Mouse (Mus musculus) liver, embryonic 12.5 days (tissue): ENCODE measurements at regions not wholly inside any gene's neighbourhood (a gene's known extent, or its start where the extent isn't known, plus 50 kb on each side); places are given as distances from the start of the nearest gene placed in this dataset.
A peak's percentile ranks its signal among the peaks of the same experiment; 100 is the strongest.

Experiments
- ATAC-seq: fragments of 200-750 bp; cut with Nextera tagmentation; 2 replicates; pipeline ENCODE4 v1.8.0; 2017; ENCODE audit warnings: moderate number of reproducible peaks, mild to moderate bottlenecking, moderate library complexity
- H3K27ac ChIP-seq: fragments of 300-500 bp; sonication (generic); 2 replicates; pipeline ENCODE4 v1.5.1; 2016; ENCODE audit warnings: mild to moderate bottlenecking
- H3K27me3 ChIP-seq: fragments of 300-500 bp; sonication (generic); replicated peaks from 2 replicates; pipeline ENCODE4 v1.6.1; 2016; ENCODE audit warnings: mild to moderate bottlenecking, moderate library complexity
- H3K36me3 ChIP-seq: fragments of 300-500 bp; sonication (generic); 2 replicates; pipeline ENCODE4 v1.6.1; 2016; ENCODE audit warnings: mild to moderate bottlenecking, moderate library complexity
- H3K4me1 ChIP-seq: fragments of 300-500 bp; sonication (generic); 2 replicates; pipeline ENCODE4 v1.6.1; 2016
- H3K4me2 ChIP-seq: fragments of 300-500 bp; sonication (generic); 2 replicates; pipeline ENCODE4 v1.6.1; 2016; ENCODE audit warnings: mild to moderate bottlenecking, moderate library complexity
- H3K4me3 ChIP-seq: fragments of 300-500 bp; sonication (generic); 2 replicates; pipeline ENCODE4 v1.5.1; 2016; ENCODE audit warnings: mild to moderate bottlenecking, moderate library complexity
- H3K9ac ChIP-seq: fragments of 300-500 bp; sonication (generic); 2 replicates; pipeline ENCODE4 v1.6.1; 2016; ENCODE audit warnings: mild to moderate bottlenecking, moderate library complexity
- H3K9me3 ChIP-seq: fragments of 300-500 bp; sonication (generic); replicated peaks from 2 replicates; pipeline ENCODE4 v1.6.1; 2016; ENCODE audit warnings: mild to moderate bottlenecking, moderate library complexity
- WGBS: fragments of 180-500 bp; shearing (Covaris S2); methylation state at CpG from one replicate; pipeline ENCODE4 v1.1.7; 2016; ENCODE audit not compliant: insufficient replicate concordance; 5-methylcytosine and 5-hydroxymethylcytosine counted together

DNA sequence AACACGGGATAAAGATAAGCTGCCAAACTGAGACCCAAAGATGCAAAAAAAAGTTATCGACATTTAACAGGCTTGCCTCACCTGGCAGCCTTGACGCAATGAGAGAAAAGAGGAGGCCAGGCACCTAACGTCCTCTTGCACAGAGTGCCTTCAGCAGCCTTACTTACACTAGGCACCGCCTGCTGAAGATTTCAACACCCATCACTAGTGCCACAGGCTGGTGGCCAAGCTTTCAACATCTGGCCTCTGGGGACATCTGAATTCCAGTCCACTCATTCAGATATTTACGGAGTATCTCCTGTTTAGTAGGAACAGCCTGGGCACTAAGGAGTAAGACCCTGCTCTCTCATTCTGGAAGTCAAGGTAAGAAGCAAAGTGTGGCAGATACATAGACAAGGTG is 246.3 kb upstream of the Cited2 start:
- no peaks in the 10 kb centered on the region for H3K36me3 ChIP-seq
- H3K9ac ChIP-seq, result no peak overlapping the region
- H3K4me1 ChIP-seq, result 0 out of 2 replicates have a peak, but pooled peaks cover 3% of the 10 kb centered on the region
- H3K4me3 ChIP-seq, result no peak overlapping the region
- no peaks in the 10 kb centered on the region for H3K27me3 ChIP-seq
- H3K9me3 ChIP-seq, result no peaks in the 10 kb centered on the region
- no peak overlapping the region for H3K4me2 ChIP-seq
- no peak for ATAC-seq
- no peak overlapping the region for H3K27ac ChIP-seq
- 73% methylated on average over 6 of the region's 6 CpGs for WGBS

- Histone ChIP-seq H3K9me3 (no peaks in the 10 kb centered on the region), H3K4me3 (no peak overlapping the region), H3K27ac (no peak overlapping the region), H3K4me1 (0 out of 2 replicates have a peak, but pooled peaks cover 3% of the 10 kb centered on the region), H3K27me3 (no peaks in the 10 kb centered on the region), H3K4me2 (no peak overlapping the region), H3K9ac (no peak overlapping the region), H3K36me3 (no peaks in the 10 kb centered on the region)
- ATAC-seq, result no peak
- WGBS, result 42% methylated on average over 8 of the region's 8 CpGs
These were observed 244.0 kb upstream of the Cited2 start for GRCm38 (mm10) chr10:17478761-17479632.

DNA sequence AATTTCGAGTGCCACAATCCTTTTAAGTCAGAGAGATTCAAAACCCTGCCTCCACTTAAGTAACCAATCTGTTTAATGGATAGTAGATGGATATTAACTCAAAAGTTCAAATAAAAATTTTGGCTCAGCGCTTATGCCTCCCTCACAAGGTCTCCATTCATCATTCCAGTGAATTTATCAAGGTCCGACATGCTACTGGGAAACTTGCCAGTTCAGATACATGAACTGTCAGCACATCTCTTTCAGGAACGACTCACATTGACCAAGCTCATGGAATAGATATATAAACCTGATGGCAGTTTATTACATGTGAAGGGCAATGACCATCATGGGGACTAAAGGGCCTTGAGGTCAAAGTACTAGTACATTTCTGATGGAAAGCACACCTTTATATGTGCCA is 240.3 kb upstream of the Cited2 start:
- Histone ChIP-seq H3K27ac (no peak overlapping the region), H3K9me3 (no peaks in the 10 kb centered on the region), H3K4me3 (no peak overlapping the region), H3K4me2 (no peak overlapping the region), H3K9ac (no peak overlapping the region), H3K27me3 (no peaks in the 10 kb centered on the region), H3K36me3 (no peaks in the 10 kb centered on the region), H3K4me1 (peaks cover 7% of the 10 kb centered on the region; the same call in 1 of the 2 replicates)
- ATAC-seq, result no peak
- 66% methylated on average over 4 of the region's 4 CpGs for WGBS

DNA sequence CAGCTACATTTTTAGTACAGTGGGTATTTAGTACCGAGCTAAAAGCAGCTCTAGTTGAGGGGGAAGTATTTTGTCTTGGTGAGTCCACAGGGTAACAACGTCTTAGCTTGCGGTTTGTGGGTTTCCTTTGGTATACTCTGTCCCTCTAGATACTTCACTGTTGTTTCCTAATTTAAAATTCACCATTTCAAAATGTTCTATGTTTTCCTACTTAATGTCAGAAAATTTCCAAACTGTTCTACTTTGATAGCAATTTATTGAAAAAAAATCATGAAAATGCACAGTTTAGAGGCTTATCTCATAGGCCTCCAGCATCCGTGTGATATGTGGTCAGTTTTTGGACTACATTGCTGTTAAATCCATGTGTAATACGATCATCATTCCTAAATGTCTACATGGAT is 238.0 kb upstream of the Cited2 start:
- H3K36me3 ChIP-seq, result no peaks in the 10 kb centered on the region
- peak; percentile 47; the same call in 1 of the 2 replicates for ATAC-seq
- H3K4me3 ChIP-seq, result no peak overlapping the region
- H3K4me1 ChIP-seq, result peaks cover 4% of the 10 kb centered on the region; the same call in 1 of the 2 replicates
- H3K27ac ChIP-seq, result no peak overlapping the region
- H3K4me2 ChIP-seq, result peak overlapping the region; percentile 19; the same call in 1 of the 2 replicates
- H3K9ac ChIP-seq, result no peak overlapping the region
- 10% methylated on average over 5 of the region's 5 CpGs for WGBS
- no peaks in the 10 kb centered on the region for H3K9me3 ChIP-seq
- H3K27me3 ChIP-seq, result no peaks in the 10 kb centered on the region

DNA sequence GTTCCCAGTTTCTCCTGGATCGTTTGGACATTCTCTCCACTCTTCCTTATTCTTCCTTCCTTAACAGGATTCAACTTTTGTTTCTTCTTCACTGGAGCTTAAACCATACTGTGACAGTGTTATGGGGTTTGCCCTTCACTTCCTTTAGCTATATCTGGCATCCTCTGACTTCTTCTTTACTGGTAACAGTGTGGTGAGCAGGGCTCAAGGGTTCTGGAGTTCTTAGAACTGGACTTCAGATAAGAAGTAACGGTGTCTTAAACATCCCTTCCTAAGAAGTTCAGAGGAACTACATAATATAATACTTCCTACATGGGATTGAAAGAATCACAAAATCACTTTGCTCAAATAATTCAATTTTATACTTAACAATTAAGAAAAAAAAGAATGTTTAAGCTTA is 237.5 kb upstream of the Cited2 start:
- H3K9ac ChIP-seq, result no peak overlapping the region
- no peaks in the 10 kb centered on the region for H3K27me3 ChIP-seq
- peaks cover 4% of the 10 kb centered on the region; the same call in 1 of the 2 replicates for H3K4me1 ChIP-seq
- no peak overlapping the region for H3K4me3 ChIP-seq
- peak; percentile 60; the same call in 1 of the 2 replicates for ATAC-seq
- WGBS, result 28% methylated on average over 2 of the region's 2 CpGs
- H3K36me3 ChIP-seq, result no peaks in the 10 kb centered on the region
- H3K27ac ChIP-seq, result no peak overlapping the region
- H3K4me2 ChIP-seq, result peak overlapping the region; percentile 19; the same call in 1 of the 2 replicates
- H3K9me3 ChIP-seq, result no peaks in the 10 kb centered on the region

- Histone ChIP-seq H3K9me3 (no peaks in the 10 kb centered on the region), H3K36me3 (no peaks in the 10 kb centered on the region), H3K4me3 (no peak overlapping the region), H3K27ac (no peak overlapping the region), H3K4me2 (no peak overlapping the region), H3K27me3 (no peaks in the 10 kb centered on the region), H3K4me1 (peaks cover 4% of the 10 kb centered on the region; the same call in 1 of the 2 replicates), H3K9ac (no peak overlapping the region)
- 21% methylated on average over 3 of the region's 3 CpGs for WGBS
- no peak for ATAC-seq
These were observed 237.0 kb upstream of the Cited2 start for GRCm38 (mm10) chr10:17486011-17486410.

- Histone ChIP-seq H3K27ac (no peak overlapping the region), H3K27me3 (no peaks in the 10 kb centered on the region), H3K4me2 (no peak overlapping the region), H3K36me3 (no peaks in the 10 kb centered on the region), H3K9ac (no peak overlapping the region), H3K9me3 (no peaks in the 10 kb centered on the region), H3K4me3 (no peak overlapping the region), H3K4me1 (peaks cover 4% of the 10 kb centered on the region; the same call in 1 of the 2 replicates)
- ATAC-seq, result no peak
- 79% methylated on average over 5 of the region's 5 CpGs for WGBS
These were observed 235.6 kb upstream of the Cited2 start for GRCm38 (mm10) chr10:17487460-17487859.

GRCm38 (mm10) chr10:17491611-17492305 is 231.3 kb upstream of the Cited2 start:
- Histone ChIP-seq H3K4me3 (no peak overlapping the region), H3K27ac (no peak overlapping the region), H3K9me3 (no peaks in the 10 kb centered on the region), H3K9ac (no peak overlapping the region), H3K4me1 (peaks cover 10% of the 10 kb centered on the region), H3K27me3 (no peaks in the 10 kb centered on the region), H3K36me3 (no peaks in the 10 kb centered on the region), H3K4me2 (no peak overlapping the region)
- ATAC-seq, result no peak
- 71% methylated on average over 5 of the region's 5 CpGs for WGBS

DNA sequence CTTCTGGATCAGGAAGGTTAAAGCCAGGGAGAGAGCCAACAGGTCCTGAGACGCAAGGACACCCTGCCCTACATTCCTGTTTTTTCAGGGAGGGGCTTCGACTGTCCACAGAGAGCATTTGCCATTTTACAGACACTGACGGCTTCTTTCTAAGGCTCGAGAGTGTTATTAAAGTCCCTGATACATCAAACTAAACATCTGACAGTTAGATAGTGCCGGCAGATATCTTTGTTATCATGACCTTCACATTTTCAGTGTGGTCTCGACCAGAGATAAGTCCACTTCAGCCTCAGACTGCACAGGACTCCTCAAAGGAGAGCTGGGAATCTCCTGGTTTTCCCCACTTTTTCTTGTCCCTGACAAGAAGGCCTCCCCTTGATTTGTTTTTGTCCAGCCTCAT is 229.9 kb upstream of the Cited2 start:
- no peak overlapping the region for H3K27ac ChIP-seq
- no peaks in the 10 kb centered on the region for H3K9me3 ChIP-seq
- no peak overlapping the region for H3K4me2 ChIP-seq
- no peak overlapping the region for H3K4me3 ChIP-seq
- no peaks in the 10 kb centered on the region for H3K27me3 ChIP-seq
- H3K9ac ChIP-seq, result no peak overlapping the region
- H3K4me1 ChIP-seq, result peaks cover 10% of the 10 kb centered on the region
- no peaks in the 10 kb centered on the region for H3K36me3 ChIP-seq
- 31% methylated on average over 6 of the region's 6 CpGs for WGBS
- ATAC-seq, result no peak

DNA sequence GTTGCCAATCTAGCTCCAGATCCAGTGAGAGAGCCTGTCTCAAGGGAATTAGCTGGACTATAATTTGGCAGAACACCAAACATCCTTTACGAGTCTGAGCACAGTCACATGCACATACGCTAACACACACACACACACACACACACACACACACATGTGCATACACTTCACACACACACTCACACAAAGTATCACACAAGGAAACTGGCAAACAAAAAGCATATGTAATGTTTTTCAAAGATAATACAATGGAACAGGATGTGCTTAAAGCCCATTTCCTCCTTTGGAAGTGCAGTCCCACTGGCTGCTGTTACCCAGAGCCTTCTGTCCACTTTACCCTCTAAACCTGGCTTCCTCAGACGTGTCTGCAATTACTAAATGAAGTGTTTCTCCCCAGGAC is 226.2 kb upstream of the Cited2 start:
- Histone ChIP-seq H3K9me3 (peaks cover 3% of the 10 kb centered on the region; the same call in 1 of the 2 replicates), H3K4me3 (no peak overlapping the region), H3K4me2 (no peak overlapping the region), H3K27me3 (no peaks in the 10 kb centered on the region), H3K9ac (no peak overlapping the region), H3K36me3 (no peaks in the 10 kb centered on the region), H3K4me1 (peaks cover 10% of the 10 kb centered on the region), H3K27ac (no peak overlapping the region)
- 70% methylated on average over 3 of the region's 3 CpGs for WGBS
- ATAC-seq, result no peak

DNA sequence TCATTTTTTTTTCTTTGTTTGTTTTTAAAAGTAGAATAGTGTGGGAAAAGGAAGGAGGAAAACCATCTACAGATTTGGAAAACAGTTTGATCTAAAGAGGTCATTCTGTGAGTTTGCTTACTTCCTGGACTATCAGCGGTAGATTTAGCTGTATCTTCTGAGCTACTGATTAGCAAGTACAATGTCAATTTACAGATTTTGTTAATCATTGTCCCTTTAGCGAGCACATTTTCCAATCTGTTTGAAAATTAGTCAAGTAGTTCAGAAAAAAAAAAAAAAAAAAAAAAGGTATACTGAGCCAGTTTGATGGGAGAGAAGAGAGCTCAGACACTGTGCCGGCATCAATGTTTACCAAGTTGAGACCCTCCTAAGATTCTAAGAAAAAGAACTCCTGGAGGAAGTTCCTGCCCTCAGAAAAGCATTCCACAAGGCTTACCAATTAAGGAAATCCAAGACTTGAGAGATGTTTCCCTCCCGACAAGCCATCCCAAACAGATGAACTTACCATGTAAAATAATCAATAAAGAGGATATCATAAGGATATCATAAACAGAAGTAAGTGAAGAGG is 212.3 kb upstream of the Cited2 start:
- no peak overlapping the region for H3K4me2 ChIP-seq
- H3K27ac ChIP-seq, result no peak overlapping the region
- no peaks in the 10 kb centered on the region for H3K27me3 ChIP-seq
- WGBS, result 58% methylated on average over 4 of the region's 4 CpGs
- no peaks in the 10 kb centered on the region; the same call in 1 of the 2 replicates for H3K4me1 ChIP-seq
- ATAC-seq, result no peak
- H3K9me3 ChIP-seq, result peaks cover 10% of the 10 kb centered on the region; the same call in 1 of the 2 replicates
- H3K4me3 ChIP-seq, result no peak overlapping the region
- no peak overlapping the region for H3K9ac ChIP-seq
- H3K36me3 ChIP-seq, result no peaks in the 10 kb centered on the region
